ENCODE assay signal across 23 mouse cellular contexts in the genomic region with DNA sequence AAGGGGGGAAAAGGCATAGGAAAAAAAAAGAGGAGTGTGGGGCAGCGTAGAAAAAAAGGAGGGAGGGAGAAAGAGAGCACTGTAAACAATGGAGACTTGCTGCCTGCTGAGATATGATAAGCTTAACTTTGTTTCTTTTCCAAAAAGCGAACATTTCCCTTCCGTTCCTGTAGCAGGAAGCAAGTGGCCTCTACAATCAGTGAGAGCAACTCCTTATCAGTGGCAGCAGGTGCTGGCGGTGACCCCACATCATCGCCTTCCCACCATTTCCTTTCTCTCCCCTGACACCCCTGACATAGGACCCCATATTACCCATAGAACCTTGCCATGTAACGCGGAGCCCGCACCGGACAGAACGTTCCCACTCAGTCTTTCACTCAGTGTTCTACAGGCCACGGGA.
A peak's percentile ranks its signal among the peaks of the same experiment; 100 is the strongest.
DNase-seq lines count a peak whose midpoint lies in the region; ATAC-seq and TF ChIP-seq lines count a peak whose summit lies in the region.
"Had no signal": no experiment of that assay in that cellular context is flagged by ENCODE, and none has a peak within 500 bp of the region (broad histone marks: within the 10 kb centered on the region; RNA-seq: fewer than 3 reads in every experiment).

No protein-coding gene starts in this region.

- ATAC-seq in heart, embryonic 14.5 days (ENCODE audit: insufficient number of reproducible peaks, insufficient read depth, low FRiP score, low read depth), result peak; percentile 35
- peak; percentile 21; the same call in 1 of the 2 replicates for ATAC-seq in lung, embryonic 14.5 days (ENCODE audit: insufficient read depth)
- peak; percentile 97 for ATAC-seq in common myeloid progenitor, adult 5-6 weeks (replicated peaks; ENCODE audit: low read depth, poor library complexity, severe bottlenecking)
- ATAC-seq in megakaryocyte progenitor cell, adult 5-6 weeks (replicated peaks; ENCODE audit: poor library complexity), result peak; percentile 86
- ATAC-seq: forebrain, postnatal 0 days had no signal

- H3K4me3 ChIP-seq in heart, embryonic 14.5 days (ENCODE audit: control insufficient read depth in 1 of 2, insufficient read depth in 1 of 2, low read depth in 1 of 2, low read length in 2 of 2), result no peak overlapping the region
- H3K4me3 ChIP-seq in lung, embryonic 14.5 days (ENCODE audit: low read depth, low read length), result no peak overlapping the region
- H3K4me3 ChIP-seq: forebrain, embryonic 10.5 days; gastrocnemius, adult 2 months; hindbrain, embryonic 12.5 days; kidney, embryonic 15.5 days; left cerebral cortex, adult 2 months; limb, embryonic 10.5 days; midbrain, embryonic 12.5 days had no signal

- no peaks in the 10 kb centered on the region for H3K9me3 ChIP-seq in heart, embryonic 14.5 days (ENCODE audit: control insufficient read depth, low read length)
- H3K9me3 ChIP-seq in lung, embryonic 14.5 days (ENCODE audit: low read depth, low read length), result no peaks in the 10 kb centered on the region
- H3K9me3 ChIP-seq: forebrain, embryonic 10.5 days; hindbrain, embryonic 12.5 days; kidney, embryonic 15.5 days; limb, embryonic 10.5 days; midbrain, embryonic 12.5 days had no signal

- H3K4me2 ChIP-seq in heart, embryonic 14.5 days (ENCODE audit: low read length), result no peak overlapping the region
- no peak overlapping the region for H3K4me2 ChIP-seq in lung, embryonic 14.5 days
- H3K4me2 ChIP-seq: hindbrain, embryonic 12.5 days; kidney, embryonic 15.5 days; midbrain, embryonic 12.5 days had no signal

- DNase-seq in heart, adult 11 months, result no peak
- no peak for DNase-seq in lung, embryonic 14.5 days
- DNase-seq in lung, adult 18-20 months, result no peak
- no peak for DNase-seq in thymus, postnatal 0 days (ENCODE audit: low spot score)
- DNase-seq: B cell, adult 2 months; cerebellum, adult 18-20 months; cerebellum, postnatal 36 days; forebrain, postnatal 0 days; gastrocnemius, adult 2 months; kidney, postnatal 4 days; layer of hippocampus, adult 9-11 months; lung, adult 2 months; lung, postnatal 36 days; right cerebral cortex, postnatal 4 days had no signal

- H3K4me1 ChIP-seq in heart, embryonic 14.5 days (ENCODE audit: control insufficient read depth in 2 of 2, insufficient read depth in 2 of 2, low read length in 2 of 2), result peaks cover 0 to 2% of the 10 kb centered on the region in 2 experiments; a peak in 1 of 4 replicates
- H3K4me1 ChIP-seq in lung, embryonic 14.5 days (ENCODE audit: insufficient read depth), result no peaks in the 10 kb centered on the region
- H3K4me1 ChIP-seq: forebrain, embryonic 10.5 days; hindbrain, embryonic 12.5 days; kidney, embryonic 15.5 days; limb, embryonic 10.5 days; midbrain, embryonic 12.5 days had no signal

- no peaks in the 10 kb centered on the region for H3K27me3 ChIP-seq in heart, embryonic 14.5 days (ENCODE audit: control insufficient read depth, insufficient read depth, low read length)
- H3K27me3 ChIP-seq in lung, embryonic 14.5 days (ENCODE audit: insufficient read depth, low read length), result no peaks in the 10 kb centered on the region
- H3K27me3 ChIP-seq: hindbrain, embryonic 12.5 days; kidney, embryonic 15.5 days; midbrain, embryonic 12.5 days had no signal

- no peak overlapping the region for H3K9ac ChIP-seq in heart, embryonic 14.5 days (ENCODE audit: low read length)
- no peak overlapping the region for H3K9ac ChIP-seq in lung, embryonic 14.5 days
- H3K9ac ChIP-seq: forebrain, postnatal 0 days; hindbrain, embryonic 12.5 days; kidney, embryonic 15.5 days; midbrain, embryonic 12.5 days had no signal

- 47% methylated on average over 11 of the region's 11 CpGs for WGBS in heart, embryonic 14.5 days
- 47% methylated on average over 11 of the region's 11 CpGs for WGBS in lung, embryonic 14.5 days

- no peak overlapping the region for H3K27ac ChIP-seq in heart, embryonic 14.5 days (replicated peaks in 1 of 2; ENCODE audit: control insufficient read depth in 1 of 2, insufficient read depth in 1 of 2, low read depth in 2 of 2, low read length in 2 of 2)
- H3K27ac ChIP-seq in lung, embryonic 14.5 days (ENCODE audit: low read depth), result no peak overlapping the region
- H3K27ac ChIP-seq: forebrain, embryonic 10.5 days; gastrocnemius, adult 2 months; hindbrain, embryonic 12.5 days; kidney, embryonic 15.5 days; left cerebral cortex, adult 2 months; limb, embryonic 10.5 days; midbrain, embryonic 12.5 days had no signal

- no peaks in the 10 kb centered on the region for H3K36me3 ChIP-seq in heart, embryonic 14.5 days (ENCODE audit: control insufficient read depth, insufficient read depth, low read length)
- H3K36me3 ChIP-seq in lung, embryonic 14.5 days (ENCODE audit: insufficient read depth), result no peaks in the 10 kb centered on the region
- H3K36me3 ChIP-seq: forebrain, embryonic 10.5 days; hindbrain, embryonic 12.5 days; kidney, embryonic 15.5 days; limb, embryonic 10.5 days; midbrain, embryonic 12.5 days had no signal

- no peak for TF ChIP-seq CTCF in lung, embryonic 14.5 days (IDR thresholded peaks at IDR 0.05; ENCODE audit: low read depth)

Comparison
In these comparisons a context has a peak if more than half of its experiments do, and no peak if none do; other contexts are left out.
1. ATAC-seq: peak in every context shown above with its lines; median percentile 97 in common myeloid progenitor, adult 5-6 weeks; 86 in megakaryocyte progenitor cell, adult 5-6 weeks; 35 in heart, embryonic 14.5 days; 21 in lung, embryonic 14.5 days.